Mouse (Mus musculus) lung, postnatal 0 days (tissue): ENCODE data around the gene Pth. TPM values are rescaled to one million over a fixed set of nuclear protein-coding genes. Genes with fewer than 3 reads are reported as not detected.

Source experiments
- ATAC-seq: fragments of 200-750 bp; cut with Nextera tagmentation; 2 replicates; pipeline ENCODE4 v1.8.0; 2017; ENCODE audit warnings: moderate library complexity
- DNase-seq: peaks from one replicate; pipeline ENCODE4 v3.0.0-alpha.2; 2016; ENCODE audit warnings: low spot score
- H3K27ac ChIP-seq: fragments of 300-500 bp; sonication (generic); 2 replicates; pipeline ENCODE4 v1.5.1; 2014; ENCODE audit warnings: antibody characterized with exemption, mild to moderate bottlenecking, low read length, mixed read lengths
- H3K27me3 ChIP-seq: fragments of 300-500 bp; sonication (generic); replicated peaks from 2 replicates; pipeline ENCODE4 v1.6.1; 2014; ENCODE audit warnings: low read length, mixed read lengths; ENCODE audit not compliant: insufficient read depth
- H3K36me3 ChIP-seq: fragments of 300-500 bp; sonication (generic); 2 replicates; pipeline ENCODE4 v1.6.1; 2014; ENCODE audit warnings: low read length, mixed read lengths; ENCODE audit not compliant: insufficient read depth
- H3K4me1 ChIP-seq: fragments of 300-500 bp; sonication (generic); 2 replicates; pipeline ENCODE4 v1.6.1; 2014; ENCODE audit warnings: antibody characterized with exemption, low read depth, low read length, mixed read lengths; ENCODE audit not compliant: insufficient read depth
- H3K4me2 ChIP-seq: fragments of 300-500 bp; sonication (generic); replicated peaks from 2 replicates; pipeline ENCODE4 v1.6.1; 2014; ENCODE audit warnings: low read depth, mild to moderate bottlenecking, low read length, moderate library complexity, mixed read lengths
- H3K4me3 ChIP-seq: fragments of 300-500 bp; sonication (generic); 2 replicates; pipeline ENCODE4 v1.5.1; 2014; ENCODE audit warnings: low read depth, low read length
- H3K9ac ChIP-seq: fragments of 300-500 bp; sonication (generic); replicated peaks from 2 replicates; pipeline ENCODE4 v1.6.1; 2014; ENCODE audit warnings: low read depth, mild to moderate bottlenecking
- H3K9me3 ChIP-seq: fragments of 300-500 bp; sonication (generic); 2 replicates; pipeline ENCODE4 v1.6.1; 2016; ENCODE audit warnings: low read length, mixed read lengths
- CTCF ChIP-seq: IDR thresholded peaks from 2 replicates; pipeline ENCODE4 v1.5.1; 2016; ENCODE audit warnings: antibody characterized with exemption, mild to moderate bottlenecking
- EP300 ChIP-seq: IDR thresholded peaks from 2 replicates; pipeline ENCODE4 v1.6.1; 2016; ENCODE audit warnings: antibody characterized with exemption, mild to moderate bottlenecking, control low read depth
- WGBS: fragments of 180-500 bp; shearing (Covaris S2); extraction: QIAGEN DNeasy Blood & Tissue Kit; methylation state at CpG from one replicate; pipeline ENCODE4 v1.1.7; 2014; 5-methylcytosine and 5-hydroxymethylcytosine counted together
- polyA plus RNA-seq: library from polyadenylated mRNA; unstranded; fragments of >200 nt; fragmentation: Nextera tagmentation; extraction: Ambion mirVana; gene quantifications from 2 replicates; pipeline ENCODE4 v1.2.1, GENCODE M21; 2015

The Pth gene
- polyA plus RNA-seq, 1 experiment from 2014 or later: not detected

GRCm38 (mm10) chr7:113391619-113392018 lies 3.2 kb upstream of the Pth start:
- Histone ChIP-seq H3K36me3 (no peaks in the 10 kb centered on the region), H3K27ac (no peak overlapping the region), H3K4me3 (no peak overlapping the region), H3K4me1 (no peaks in the 10 kb centered on the region), H3K27me3 (no peaks in the 10 kb centered on the region), H3K9me3 (no peaks in the 10 kb centered on the region), H3K9ac (no peak overlapping the region), H3K4me2 (no peak overlapping the region)
- no peak for ATAC-seq
- TF ChIP-seq CTCF: no peak
- TF ChIP-seq EP300: no peak
- DNase-seq: peak; percentile 9
- WGBS: 63% methylated on average over 2 of the region's 2 CpGs

GRCm38 (mm10) chr7:113377875-113378658 lies 10.3 kb downstream of the Pth start:
- Histone ChIP-seq H3K4me2 (no peak overlapping the region), H3K9ac (no peak overlapping the region), H3K9me3 (no peaks in the 10 kb centered on the region), H3K4me3 (no peak overlapping the region), H3K36me3 (no peaks in the 10 kb centered on the region), H3K27ac (no peak overlapping the region), H3K4me1 (no peaks in the 10 kb centered on the region), H3K27me3 (no peaks in the 10 kb centered on the region)
- TF ChIP-seq CTCF (peak; percentile 99), EP300 (no peak)
- 15% methylated on average over 7 of the region's 7 CpGs for WGBS
- DNase-seq (peak; percentile 95), ATAC-seq (peak; percentile 99)

GRCm38 (mm10) chr7:113372682-113373081 lies 15.7 kb downstream of the Pth start:
- Histone ChIP-seq H3K9ac (no peak overlapping the region), H3K4me2 (no peak overlapping the region), H3K9me3 (no peaks in the 10 kb centered on the region), H3K4me3 (no peak overlapping the region), H3K27ac (no peak overlapping the region), H3K4me1 (no peaks in the 10 kb centered on the region), H3K27me3 (no peaks in the 10 kb centered on the region), H3K36me3 (no peaks in the 10 kb centered on the region)
- no peak for TF ChIP-seq EP300
- no peak for TF ChIP-seq CTCF
- no peak for DNase-seq
- 87% methylated on average over 1 of the region's 1 CpGs for WGBS
- ATAC-seq: no peak

GRCm38 (mm10) chr7:113369620-113370340 lies 18.6 kb downstream of the Pth start:
- ATAC-seq (peak; percentile 73), DNase-seq (peak; percentile 81)
- H3K4me2 ChIP-seq: peak overlapping the region; percentile 95
- H3K9me3 ChIP-seq: no peaks in the 10 kb centered on the region
- peak overlapping the region; percentile 54; the same call in 1 of the 2 replicates for H3K27ac ChIP-seq
- H3K4me3 ChIP-seq: peak overlapping the region; percentile 86
- WGBS: under 1% methylated on average over 42 of the region's 44 CpGs
- no peak for TF ChIP-seq EP300
- TF ChIP-seq CTCF: peak; percentile 70
- no peaks in the 10 kb centered on the region for H3K36me3 ChIP-seq
- H3K9ac ChIP-seq: peak overlapping the region; percentile 78
- H3K27me3 ChIP-seq: no peaks in the 10 kb centered on the region
- H3K4me1 ChIP-seq: no peaks in the 10 kb centered on the region

- Histone ChIP-seq H3K36me3 (no peaks in the 10 kb centered on the region), H3K9me3 (no peaks in the 10 kb centered on the region), H3K9ac (peak within 1 kb of the TSS; percentile 78), H3K4me2 (peak within 1 kb of the TSS; percentile 95), H3K27me3 (no peaks in the 10 kb centered on the region), H3K4me1 (no peaks in the 10 kb centered on the region), H3K4me3 (peak within 1 kb of the TSS; percentile 86), H3K27ac (peak within 1 kb of the TSS; percentile 70; the same call in 1 of the 2 replicates)
- peak; percentile 99 for DNase-seq
- peak; percentile 99 for ATAC-seq
- TF ChIP-seq CTCF: no peak
- TF ChIP-seq EP300: peak; percentile 81
- 1% methylated on average over 56 of the region's 64 CpGs for WGBS
Observed at GRCm38 (mm10) chr7:113368746-113369619, 19.4 kb downstream of the Pth start, which contains the start of gene Btbd10. TSS of gene Btbd10 (minus strand) at chr7:113369392.
